Mouse (Mus musculus) urinary bladder, postnatal 0 days (tissue): ENCODE results near the gene Emc10. TPM values are rescaled to one million over a fixed set of nuclear protein-coding genes. Genes with fewer than 3 reads are reported as not detected.

Source experiments
- microRNA-seq: library from miRNA; unstranded; fragments of <30 nt; microRNA quantifications from one replicate; pipeline ENCODE4, GENCODE M21; 2016
- polyA plus RNA-seq: library from polyadenylated mRNA; unstranded; fragments of >200 nt; fragmentation: Nextera tagmentation; extraction: Ambion mirVana; gene quantifications from 2 replicates; pipeline ENCODE4 v1.2.1, GENCODE M21; 2015

Gene Emc10
- polyA plus RNA-seq: 73.9 and 76.8 TPM in 2 replicates

GRCm38 (mm10) chr7:44495992-44496770 is at the start of gene Emc10, which contains the start of gene Fam71e1:
TSS of gene Emc10 (minus strand) at chr7:44496529.
TSS of gene Fam71e1 (plus strand) at chr7:44496581.

GRCm38 (mm10) chr7:44531946-44532732 is 35.8 kb upstream of the Emc10 start, which contains the start of gene Spib:
TSS of gene Spib (minus strand) at chr7:44532071.

GRCm38 (mm10) chr7:44524502-44524901 is 28.2 kb upstream of the Emc10 start, which contains the start of gene Mybpc2:
TSS of gene Mybpc2 (minus strand) at chr7:44524656.

GRCm38 (mm10) chr7:44467811-44468411 is 28.4 kb downstream of the Emc10 start, which contains the start of gene Josd2:
TSS of gene Josd2 (plus strand) at chr7:44467980.

DNA sequence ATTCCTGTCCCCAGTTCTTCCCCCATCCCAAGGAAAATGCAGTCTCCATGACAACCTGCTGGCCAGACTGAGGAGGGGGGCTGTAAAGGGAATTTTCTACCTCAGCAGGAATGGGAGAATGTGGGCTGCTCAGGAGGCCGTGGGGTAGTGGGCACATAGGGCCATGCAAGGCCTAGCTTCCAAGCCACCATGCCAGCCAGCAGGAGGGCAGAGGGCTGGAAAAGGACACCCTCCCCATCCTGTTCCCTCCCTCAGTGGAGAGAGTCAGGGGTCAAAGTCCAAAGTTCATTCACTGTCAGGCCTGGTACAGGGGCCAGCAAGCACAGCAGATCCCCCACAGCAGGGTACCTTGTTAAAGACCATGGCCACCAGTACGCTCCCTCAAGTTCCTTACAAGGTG is 31.2 kb downstream of the Emc10 start, which contains the start of gene Aspdh:
TSS of gene Aspdh (plus strand) at position 281 of the 400 bp plus-strand sequence.

Small RNAs within 50 kb of the gene (microRNA-seq; reads per million reads assigned to microRNA genes)
- 1.5 reads per million for gene Mir7052
- gene Mir7053: not detected

Other genes with a start within 250 kb of the Emc10 start
- 0.71 and 1.4 TPM in 2 replicates for gene 1700028J19Rik, start 249.8 kb downstream of the Emc10 start, polyA plus RNA-seq
- 55.7 and 58.6 TPM in 2 replicates for gene 2410002F23Rik, start 249.8 kb downstream of the Emc10 start, polyA plus RNA-seq
- gene Acp4, start 239.2 kb downstream of the Emc10 start, polyA plus RNA-seq: not detected in 2 replicates
- not detected in 2 replicates for gene Gm15517, start 235.1 kb downstream of the Emc10 start, polyA plus RNA-seq
- gene Clec11a, start 189.6 kb downstream of the Emc10 start, polyA plus RNA-seq: 13.6 and 16.2 TPM in 2 replicates
- 1.1 and 1.2 TPM in 2 replicates for gene Shank1, start 186.3 kb downstream of the Emc10 start, polyA plus RNA-seq
- gene Syt3, start 112.4 kb downstream of the Emc10 start, polyA plus RNA-seq: 0.48 and 0.58 TPM in 2 replicates
- gene 1700008O03Rik, start 110.7 kb downstream of the Emc10 start, polyA plus RNA-seq: 0.60 and 0.81 TPM in 2 replicates
- gene Lrrc4b, start 67.5 kb downstream of the Emc10 start, polyA plus RNA-seq: 0.13 and 0.26 TPM in 2 replicates
- gene Aspdh, start 31.1 kb downstream of the Emc10 start, polyA plus RNA-seq: 0.27 TPM in 1 of 2 replicates, not detected in the other
- 51.6 and 59.9 TPM in 2 replicates for gene Josd2, start 28.5 kb downstream of the Emc10 start, polyA plus RNA-seq
- gene Fam71e1, start 52 bp upstream of the Emc10 start, polyA plus RNA-seq: 8.0 and 10.1 TPM in 2 replicates
- 0.30 and 0.82 TPM in 2 replicates for gene Mybpc2, start 28.1 kb upstream of the Emc10 start, polyA plus RNA-seq
- 0.05 TPM in 1 of 2 replicates, not detected in the other for gene Spib, start 35.5 kb upstream of the Emc10 start, polyA plus RNA-seq
- 20.1 and 23.8 TPM in 2 replicates for gene Pold1, start 52.3 kb upstream of the Emc10 start, polyA plus RNA-seq
- 65.2 and 69.4 TPM in 2 replicates for gene Nr1h2, start 57.4 kb upstream of the Emc10 start, polyA plus RNA-seq
- gene Napsa, start 75.9 kb upstream of the Emc10 start, polyA plus RNA-seq: 0.46 and 0.57 TPM in 2 replicates
- 0.05 and 0.08 TPM in 2 replicates for gene Kcnc3, start 94.1 kb upstream of the Emc10 start, polyA plus RNA-seq
- gene Myh14, start 174.3 kb upstream of the Emc10 start, polyA plus RNA-seq: 11.2 and 12.2 TPM in 2 replicates
- not detected in 2 replicates for gene Izumo2, start 212.2 kb upstream of the Emc10 start, polyA plus RNA-seq